Mouse (Mus musculus) retina, postnatal 1 day (tissue): Measurements from ENCODE around the gene Slc36a4.
A peak's percentile ranks its signal among the peaks of the same experiment; 100 is the strongest.

ENCODE experiments used
- DNase-seq: peaks from one replicate; pipeline ENCODE4 v3.0.0-alpha.2; 2012

Gene Slc36a4

DNA sequence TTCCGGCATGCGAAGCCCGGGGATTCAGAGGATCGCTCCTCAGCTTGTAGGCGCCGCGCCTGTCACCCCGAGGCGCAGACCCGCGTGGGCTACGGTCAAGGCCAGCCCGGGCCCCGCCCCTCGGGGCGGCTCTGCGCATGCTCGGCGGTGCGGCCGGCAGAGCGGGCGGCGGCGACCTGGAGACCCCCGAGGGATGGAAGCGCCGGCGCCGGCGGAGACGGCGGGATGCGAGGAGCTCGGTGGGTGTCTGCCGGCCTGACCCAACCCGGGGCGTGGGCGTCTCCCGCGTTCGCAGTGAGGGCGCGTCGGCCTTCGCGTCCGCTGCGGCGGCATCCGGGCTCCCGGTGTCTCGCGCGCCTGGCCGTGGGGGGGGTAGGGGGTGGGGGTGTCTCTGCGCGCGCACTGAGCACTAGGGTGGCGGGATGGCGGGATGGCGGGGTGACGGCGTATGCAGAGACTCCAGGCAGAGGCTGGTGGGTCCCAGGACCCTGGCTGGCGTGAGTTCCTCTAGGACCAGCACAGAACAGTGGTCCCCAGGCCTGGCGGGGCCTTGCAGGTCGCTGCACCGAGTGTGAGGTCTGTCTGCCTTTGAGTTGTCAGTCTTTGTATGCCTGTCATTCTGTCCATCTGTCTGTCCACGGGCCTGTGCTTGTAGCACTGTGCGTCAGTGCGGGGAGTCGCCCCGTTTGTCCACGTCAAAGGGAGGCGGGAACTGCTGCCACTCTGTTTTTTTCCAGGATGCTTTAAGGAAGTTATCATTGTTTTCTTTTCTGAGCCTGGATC is at the start of gene Slc36a4:
Slc36a4 (plus strand) TSS at position 140 of the 783 bp plus-strand sequence.
- DNase-seq = peak; percentile 88

DNA sequence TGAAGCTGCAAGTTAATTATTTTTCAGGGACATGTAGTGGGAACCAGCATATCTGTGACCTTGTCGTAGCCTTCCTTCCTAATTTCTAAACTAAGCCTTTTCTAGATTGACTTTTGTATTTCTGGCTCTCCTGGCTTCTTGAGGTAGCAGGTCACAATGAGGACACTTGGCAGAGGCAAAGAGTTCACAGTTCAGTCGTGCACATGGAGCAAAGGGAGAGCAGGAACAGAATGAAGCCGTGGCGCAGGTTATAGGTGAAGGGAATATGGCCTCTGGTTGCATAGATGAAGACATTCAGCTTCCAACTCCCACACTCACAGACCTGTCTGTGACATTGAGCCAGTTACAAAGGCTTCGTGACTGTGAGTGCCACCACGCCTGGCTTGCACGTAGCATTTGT is 44.9 kb upstream of the Slc36a4 start:
- no peak for DNase-seq

DNA sequence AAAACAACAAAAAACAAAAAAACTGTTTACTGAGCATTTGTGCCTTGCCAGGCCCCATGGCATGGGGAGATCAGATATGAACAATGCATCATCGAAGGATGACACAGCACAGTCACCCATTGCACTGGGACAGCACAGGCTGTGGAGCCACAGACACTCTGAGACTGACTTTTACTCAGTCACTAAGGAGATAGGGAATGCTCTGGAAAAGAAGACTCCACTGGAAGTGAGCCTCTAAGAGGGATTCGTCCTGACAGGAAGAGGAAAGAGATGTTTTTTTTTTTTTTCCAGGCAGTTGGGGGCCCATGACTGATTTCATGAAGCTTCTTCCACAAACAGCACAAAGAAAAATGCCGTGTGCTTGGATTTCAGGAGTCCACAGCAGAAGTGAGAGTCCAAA is 40.1 kb upstream of the Slc36a4 start:
- no peak for DNase-seq

DNA sequence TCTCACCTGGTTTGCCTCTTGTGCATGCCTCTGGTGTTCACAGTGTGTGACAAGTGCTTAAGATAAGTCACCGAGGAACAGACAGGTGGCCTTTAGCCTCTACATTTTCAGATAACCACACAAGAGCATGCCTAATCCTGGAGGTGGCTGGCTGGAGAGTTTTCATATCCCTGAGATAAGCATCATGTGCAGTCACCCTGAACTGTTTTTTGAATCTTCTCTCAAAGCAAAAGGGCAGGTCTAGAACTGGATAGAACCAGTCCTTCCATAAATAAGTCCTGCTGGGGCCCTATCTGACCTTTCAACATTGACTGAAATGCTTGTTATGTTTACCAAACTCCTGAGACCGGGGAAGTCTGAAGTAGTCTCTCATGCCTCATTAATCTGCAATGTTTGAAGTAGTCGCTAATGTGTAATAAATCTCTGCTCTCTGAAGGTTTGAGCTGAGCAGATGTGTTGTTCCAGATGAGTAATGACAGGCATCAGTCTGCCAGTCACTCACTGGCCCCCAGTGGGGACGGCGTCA is 39.5 kb upstream of the Slc36a4 start:
- DNase-seq = no peak

DNA sequence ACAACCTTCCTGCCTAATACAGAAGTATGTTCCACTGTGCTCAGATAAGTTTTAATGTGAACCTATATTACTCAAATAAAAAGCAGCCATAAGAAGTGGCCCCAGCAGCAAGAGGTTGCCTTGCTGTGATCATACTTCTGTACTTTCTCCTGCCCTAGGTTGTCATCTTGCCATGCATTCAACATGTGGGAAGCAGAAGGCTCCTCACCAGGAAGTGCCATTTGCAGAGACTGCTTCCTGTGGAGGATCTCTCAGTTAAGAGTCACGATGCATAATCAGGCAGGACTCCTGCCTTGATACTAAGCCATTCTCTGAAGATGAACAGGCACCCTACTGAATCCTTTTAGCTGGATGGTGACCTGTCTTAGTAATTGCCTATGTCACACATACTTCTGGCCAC is 37.3 kb upstream of the Slc36a4 start:
- DNase-seq = no peak

DNA sequence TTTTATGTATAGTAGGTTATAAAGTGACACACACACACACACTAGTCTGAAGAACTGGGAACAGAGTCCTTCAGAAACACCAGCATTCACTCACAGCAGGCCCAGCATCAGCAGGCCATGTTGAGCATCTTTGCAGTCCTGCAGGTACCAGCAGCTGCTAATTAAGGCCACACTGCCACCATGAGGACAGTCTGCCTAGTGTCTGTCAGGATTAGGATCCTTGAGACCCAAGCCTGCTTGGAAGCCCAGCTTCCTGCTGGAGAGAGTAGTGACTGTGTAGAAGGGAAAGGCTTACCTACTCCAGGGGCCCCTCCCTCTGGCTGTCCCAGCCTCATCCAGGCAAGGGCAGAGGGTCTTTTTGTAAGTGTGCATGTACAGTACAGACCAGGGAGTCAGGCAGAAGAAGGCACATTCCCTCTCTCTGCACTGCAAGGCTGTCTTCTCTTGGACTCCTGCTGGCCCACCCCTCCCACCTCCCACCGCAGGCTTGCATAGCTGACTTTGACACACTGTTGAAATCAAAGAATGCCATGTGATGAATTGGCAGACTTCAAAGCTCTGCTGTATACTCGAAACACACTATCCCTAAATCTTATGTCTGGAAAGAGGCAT is 27.6 kb upstream of the Slc36a4 start:
- DNase-seq = peak; percentile 84

DNA sequence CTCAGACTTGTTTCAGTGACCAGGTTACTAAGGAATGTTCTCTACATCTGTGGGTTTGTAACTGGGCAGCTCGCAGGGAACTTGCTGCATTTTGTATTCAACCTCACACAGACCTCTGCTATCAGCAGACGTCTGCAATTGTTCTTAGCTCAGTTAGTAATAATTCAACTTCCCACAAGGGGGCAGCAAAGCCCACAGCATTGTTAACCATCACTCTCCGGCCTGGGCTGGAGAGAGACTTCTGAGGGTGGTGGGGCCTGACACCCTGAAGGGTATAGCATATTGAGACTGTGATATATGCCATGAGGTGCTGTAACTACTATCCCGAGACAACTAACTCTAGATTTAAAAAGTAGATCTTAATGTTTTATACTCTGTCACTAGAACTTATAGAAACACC is 24.3 kb upstream of the Slc36a4 start:
- peak; percentile 82 for DNase-seq

DNA sequence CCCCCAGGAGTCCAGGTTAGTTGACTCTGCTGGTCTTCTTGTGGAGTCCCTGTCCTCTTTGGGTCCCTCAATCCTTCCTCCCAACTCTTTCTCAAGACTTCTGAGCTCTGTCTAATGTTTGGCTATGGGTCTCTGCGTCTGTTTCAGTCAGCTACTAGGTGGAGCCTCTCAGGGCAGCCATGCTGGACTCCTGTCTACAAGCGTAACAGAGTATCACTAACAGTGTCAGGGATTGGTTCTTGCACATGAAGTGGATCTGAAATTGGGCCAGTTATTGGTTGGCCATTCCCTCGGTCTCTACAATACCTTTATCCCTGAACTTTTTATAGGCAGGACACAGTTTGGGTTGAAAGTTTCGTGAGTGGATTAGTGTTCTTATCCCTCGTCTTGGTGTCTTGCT is 22.2 kb upstream of the Slc36a4 start:
- no peak for DNase-seq

DNA sequence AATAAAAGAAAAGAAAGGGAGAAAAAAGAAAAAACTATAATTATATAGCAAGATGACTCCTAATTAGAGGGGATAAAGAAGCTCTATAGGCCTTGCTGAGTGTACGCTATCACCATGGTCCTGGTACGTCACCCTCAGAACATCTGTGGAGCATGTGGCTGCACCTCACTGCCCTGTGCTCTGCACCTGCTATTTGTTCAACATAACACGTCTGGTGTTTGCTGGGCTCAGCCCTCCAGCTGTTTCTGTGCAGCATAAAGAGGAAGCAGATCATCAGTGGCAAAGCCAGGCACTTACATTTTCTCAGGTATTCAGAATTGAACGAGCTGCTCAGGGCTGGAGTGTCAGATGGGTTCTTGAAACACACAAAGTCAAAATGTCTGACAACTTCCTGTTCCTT is 15.7 kb upstream of the Slc36a4 start:
- no peak for DNase-seq

DNA sequence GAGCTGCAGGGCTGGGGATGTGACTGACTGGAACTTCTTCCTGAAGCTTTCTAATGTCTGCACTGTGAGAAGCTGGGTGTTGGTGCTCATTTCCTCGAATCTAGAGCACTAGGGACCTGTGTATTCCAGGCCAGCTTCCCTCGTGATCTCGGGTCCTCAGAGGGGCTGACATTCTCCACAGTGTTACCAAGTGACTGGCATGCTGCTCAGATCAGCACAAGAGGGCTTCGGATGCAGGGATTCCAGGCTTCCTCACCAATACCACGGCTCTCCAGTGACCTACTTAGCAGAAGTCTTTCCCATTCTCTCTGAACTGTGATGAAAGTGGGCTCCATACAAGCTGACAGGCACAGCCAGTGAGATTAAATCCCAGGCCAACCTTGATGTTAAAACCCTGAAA is 14.5 kb upstream of the Slc36a4 start:
- DNase-seq = peak; percentile 59

DNA sequence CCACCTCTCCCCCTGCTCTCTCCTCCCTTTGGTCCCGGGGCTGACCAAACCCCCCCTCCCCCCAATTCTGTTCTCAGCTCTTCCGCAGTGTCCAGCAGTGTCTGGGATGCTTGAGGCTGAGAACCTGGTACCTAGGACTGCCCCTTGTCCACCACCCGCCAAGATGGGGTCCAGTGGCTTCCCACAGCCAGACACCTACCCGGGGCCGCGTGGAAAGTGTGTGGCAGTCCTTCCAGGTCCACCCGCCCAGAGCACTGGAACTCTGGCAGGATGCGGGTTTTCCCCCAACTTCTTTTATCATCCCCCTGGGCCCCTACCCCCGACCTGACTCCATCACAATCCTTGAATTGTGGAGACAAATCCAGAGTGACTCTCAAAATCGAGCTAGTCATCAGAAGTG is 3.8 kb upstream of the Slc36a4 start:
- no peak for DNase-seq

DNA sequence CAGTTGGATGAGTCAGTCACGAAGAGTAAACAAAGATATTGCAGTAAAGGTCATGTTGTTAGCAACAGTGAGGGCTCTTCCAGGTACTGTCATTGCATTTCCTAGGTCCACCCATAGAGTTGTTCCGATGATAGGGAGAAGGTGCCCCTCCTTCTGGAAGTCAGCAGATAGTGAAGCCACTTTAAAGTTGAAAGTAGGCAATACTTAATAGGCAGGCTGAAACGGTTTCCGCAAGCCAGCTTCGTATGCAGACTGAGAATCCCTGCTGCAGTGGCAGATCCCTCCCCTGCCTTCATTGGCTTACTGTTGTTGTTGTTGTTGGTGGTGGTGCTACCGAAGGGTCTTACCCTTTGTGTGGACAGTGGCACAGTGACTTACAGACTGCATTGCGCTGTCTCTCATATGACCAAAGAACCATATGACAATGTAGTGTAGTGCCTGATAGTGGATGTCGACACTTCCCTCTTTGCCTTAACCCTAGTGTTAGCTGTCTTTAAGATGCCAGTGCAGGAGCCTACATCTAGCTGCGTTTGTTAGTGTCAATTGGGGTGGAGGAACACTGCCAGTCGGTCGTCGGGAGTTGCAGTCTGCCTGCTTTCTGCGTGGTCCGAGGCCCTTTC is 449 bp upstream of the Slc36a4 start:
- no peak for DNase-seq

DNA sequence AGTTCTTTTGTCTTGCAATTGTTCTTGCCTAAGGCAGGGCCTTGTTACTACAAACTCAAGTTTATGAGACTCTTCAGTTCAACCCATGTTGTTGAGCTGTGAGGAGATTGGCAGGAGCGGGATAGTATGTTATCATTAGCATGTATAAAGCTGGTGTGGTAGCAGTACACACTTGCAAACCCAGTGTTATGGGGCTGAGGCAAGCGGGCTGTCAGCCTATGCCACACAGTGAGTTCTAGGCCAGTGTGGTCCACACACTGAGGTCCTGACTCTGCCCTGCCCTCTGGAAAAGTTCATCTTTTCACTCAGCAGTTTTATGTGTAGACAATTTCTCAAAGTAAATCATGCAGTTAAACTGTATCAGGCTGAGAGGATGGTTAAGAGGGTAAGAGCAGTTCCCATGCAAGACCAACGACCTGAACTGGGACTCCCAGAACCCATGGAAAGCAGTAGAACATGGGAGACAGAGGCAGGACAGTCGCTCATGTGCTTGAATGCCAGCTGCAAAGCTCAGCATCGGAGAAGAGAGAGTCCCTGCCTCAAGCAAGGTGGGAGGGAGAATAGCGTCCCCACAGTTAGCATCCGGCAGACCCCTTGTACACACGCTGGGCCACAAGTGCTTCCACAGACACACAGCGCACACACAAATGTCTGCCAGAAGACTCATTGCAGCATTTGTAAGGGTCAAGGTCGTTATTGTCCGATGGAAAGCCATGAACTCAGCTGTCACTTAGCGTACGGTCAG is 1.5 kb downstream of the Slc36a4 start:
- DNase-seq = peak; percentile 22

DNA sequence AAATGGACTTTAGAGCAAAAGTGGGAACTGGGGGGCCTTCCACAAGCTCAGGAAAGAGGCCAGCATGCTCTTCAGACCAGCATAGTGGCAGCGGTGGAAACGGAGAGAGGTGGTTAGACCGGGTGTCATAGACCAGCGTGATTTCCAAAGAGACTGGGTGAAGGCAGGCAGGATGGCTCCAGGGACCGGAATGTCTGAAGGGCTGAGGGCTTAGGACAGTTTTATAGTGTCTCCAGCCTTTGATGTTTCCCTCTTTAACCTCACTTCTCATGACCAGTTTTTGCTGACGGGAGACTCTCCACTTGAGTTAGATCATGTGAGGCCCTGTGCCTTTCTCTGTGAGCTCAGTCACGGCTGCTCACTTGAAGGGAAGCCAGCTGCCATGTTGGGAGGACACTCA is 2.1 kb downstream of the Slc36a4 start:
- no peak for DNase-seq

DNA sequence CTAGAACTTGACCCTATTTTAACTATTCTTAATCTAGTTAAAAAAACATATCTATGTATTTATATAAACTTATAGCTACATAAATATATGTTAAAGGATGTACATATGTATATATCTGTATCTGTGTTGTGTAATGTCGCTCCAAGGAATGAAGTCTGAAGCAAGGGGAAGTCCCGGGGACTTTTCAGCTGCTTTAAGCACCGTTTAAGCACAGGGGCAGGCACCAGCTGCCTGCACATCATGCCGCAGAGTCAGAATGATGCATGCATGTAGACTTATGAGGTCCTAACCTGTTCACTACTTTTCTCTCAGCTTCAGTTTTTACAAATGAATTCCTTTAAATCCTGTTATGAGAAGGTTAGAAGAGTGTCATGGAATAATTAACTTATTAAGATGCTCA is 5.3 kb downstream of the Slc36a4 start:
- DNase-seq = no peak

DNA sequence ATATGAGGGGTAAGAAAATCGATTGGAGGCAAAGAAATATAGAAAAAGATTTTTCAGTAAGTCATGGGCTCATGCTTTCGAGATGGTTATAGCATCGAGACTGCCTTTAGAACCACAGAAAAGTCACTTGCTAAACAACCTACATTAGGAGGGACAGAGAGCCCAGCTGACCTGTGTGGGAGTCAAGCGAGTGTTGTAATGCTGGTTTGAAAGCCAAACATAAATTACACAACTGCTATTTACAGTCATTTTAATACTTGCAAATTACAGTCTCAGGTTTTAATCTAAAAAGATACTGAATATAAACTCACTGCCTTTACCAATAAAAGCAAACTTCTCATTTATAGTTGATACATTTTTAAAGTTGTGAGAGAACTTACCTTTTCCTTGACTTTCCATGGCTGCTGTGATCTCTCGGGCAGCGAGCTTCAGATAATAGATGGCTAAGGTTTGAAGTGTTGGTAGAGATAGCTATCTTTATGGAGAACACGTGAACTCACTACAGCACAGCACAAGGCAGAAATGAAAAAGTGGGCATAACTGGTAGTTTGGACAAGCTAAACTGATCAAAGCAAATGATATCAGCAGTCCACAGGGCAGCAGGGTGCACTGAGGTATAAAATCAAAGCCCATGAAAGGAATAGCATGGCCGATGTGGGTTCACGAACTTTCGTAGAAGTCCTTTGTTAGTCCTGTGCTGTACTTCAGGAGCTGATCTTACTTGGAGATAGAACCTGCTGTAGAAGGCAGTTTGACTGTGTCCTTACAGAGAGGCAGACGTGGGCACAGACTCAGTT is 5.9 kb downstream of the Slc36a4 start:
- no peak for DNase-seq

DNA sequence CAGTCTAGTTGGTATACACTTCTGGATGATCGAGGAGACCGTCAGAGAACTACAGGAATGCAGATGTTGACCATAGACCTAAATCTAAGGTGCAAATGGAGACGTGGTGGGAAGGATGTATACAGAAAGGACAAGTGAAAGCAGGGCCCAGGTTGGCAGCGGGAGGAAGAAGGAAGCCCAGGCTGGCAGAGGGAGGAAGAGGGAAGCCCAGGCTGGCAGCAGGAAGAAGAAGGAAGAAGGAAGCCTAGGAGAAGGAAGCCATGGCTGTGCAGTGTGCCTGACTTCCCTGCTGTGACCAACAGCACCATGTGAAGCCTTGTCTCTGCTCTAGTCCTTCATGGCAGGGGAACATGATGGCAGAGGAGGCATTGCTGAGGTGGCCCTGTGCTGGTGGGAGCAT is 7.8 kb downstream of the Slc36a4 start:
- DNase-seq = no peak

DNA sequence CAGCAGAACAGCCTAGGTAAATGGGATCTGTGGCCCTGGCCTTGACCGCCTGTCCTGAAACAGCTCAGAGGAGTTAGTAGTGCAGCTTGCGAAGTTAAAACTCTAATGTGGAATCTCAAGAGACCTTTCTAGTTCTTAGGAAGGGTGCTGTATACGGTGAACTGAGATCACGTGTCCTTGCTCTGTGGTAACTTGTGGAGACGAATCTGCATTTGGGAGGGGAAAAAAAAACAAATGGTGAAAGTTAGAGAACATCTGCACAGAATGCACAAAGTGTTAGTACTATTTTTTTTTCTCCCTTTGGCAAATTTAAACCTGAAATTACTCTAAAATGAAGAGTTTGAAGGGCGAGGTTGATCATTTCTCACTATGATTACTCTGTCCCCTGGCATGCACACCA is 8.8 kb downstream of the Slc36a4 start:
- no peak for DNase-seq

DNA sequence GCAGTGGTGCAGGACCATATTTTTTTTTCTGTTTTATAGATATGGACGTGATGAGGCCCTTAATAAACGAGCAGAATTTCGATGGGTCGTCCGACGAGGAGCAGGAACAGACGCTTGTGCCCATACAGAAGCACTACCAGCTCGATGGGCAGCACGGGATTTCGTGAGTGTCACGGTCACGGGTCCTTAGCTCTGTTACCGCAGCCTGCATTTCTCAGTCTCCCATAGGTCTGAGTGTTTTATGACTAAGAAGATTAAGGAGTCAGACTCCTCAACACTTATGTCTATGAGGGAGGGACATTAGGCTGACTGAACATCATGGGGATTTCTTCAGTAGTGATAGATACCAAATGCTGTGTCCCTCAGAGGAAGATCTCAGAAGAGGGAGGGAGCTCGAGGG is 10.1 kb downstream of the Slc36a4 start:
- DNase-seq = no peak

DNA sequence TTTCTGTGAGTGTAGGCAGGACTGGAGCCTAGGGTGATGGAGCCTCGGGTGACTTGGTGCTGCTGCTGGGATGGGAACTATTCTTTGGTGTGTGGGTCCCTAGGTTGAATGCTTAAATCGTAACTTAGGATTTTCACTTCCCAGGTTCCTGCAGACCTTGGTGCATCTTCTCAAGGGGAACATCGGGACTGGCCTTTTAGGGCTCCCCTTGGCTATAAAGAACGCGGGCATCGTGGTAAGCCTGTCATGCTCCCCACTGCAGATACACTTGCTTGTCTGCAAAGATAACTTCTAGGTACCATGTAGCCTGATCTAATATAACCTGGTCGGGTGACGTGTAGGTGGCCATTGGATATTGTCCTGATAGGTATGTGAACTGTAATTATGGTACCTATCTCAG is 11.0 kb downstream of the Slc36a4 start:
- DNase-seq = no peak

DNA sequence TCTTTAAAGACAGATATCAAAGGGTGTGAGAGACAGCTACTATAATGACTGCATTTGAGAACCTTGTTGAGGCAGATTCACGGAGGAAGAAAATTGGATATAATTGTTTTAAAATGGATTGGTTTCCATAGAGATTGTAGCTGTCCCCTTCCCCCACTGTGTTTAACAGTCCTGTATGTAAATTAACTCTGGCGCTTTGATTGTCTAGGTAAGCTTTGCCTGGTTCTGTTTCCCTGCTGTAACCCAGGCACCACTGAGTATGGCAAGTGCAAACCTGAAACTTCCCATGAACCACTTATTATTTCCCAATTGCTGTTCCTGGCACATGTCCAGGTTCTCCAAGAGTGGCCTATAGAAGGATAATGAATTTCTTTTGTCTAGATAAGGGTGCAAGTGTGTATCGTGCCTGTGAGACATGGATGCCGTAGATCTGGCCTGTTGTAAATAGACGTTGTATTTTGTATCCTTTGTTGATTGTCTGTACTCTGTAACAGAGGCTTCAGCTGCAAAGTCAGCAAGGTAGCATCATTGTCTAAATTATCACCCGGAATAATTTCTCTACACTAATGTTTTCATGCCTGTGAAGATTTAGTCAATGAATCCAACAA is 11.8 kb downstream of the Slc36a4 start:
- peak; percentile 57 for DNase-seq

DNA sequence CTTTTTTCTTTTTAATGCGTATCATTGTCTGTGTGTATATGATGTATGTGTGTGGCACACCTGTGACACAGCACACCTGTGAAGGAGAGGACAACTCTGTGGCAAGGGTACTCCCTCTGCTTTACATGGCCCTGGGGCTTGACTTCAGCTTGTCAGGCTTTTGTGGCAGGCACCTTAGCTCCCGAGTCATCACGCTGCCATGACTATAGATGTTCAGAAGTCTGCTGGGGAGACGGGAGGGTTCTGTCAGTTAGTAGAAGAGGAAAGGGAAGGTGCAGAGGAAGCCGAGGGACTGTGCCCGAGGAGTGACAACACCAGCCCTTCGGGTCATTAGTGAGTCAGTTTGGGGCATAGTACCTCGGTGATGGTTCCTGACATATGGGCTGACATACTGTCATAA is 13.0 kb downstream of the Slc36a4 start:
- no peak for DNase-seq
